Mouse (Mus musculus): ENCODE data around the gene Prpf8. TPM values are rescaled to one million over a fixed set of nuclear protein-coding genes. Genes with fewer than 3 reads are reported as not detected.
A peak's percentile ranks its signal among the peaks of the same experiment; 100 is the strongest.
"Not testable (repeated sequence)": the region's sequence is repeated elsewhere in the genome, so short reads cannot be mapped to it uniquely, and the experiment has no call there.

The Prpf8 gene
- polyA plus RNA-seq, 1 experiment from 2014 or later = 65.0 TPM

- Histone ChIP-seq H3K4me2 (ENCODE audit: low read depth, low read length) (no peak overlapping the region), H3K9me3 (ENCODE audit: control insufficient read depth, low read length) (no peaks in the 10 kb centered on the region), H3K36me3 (ENCODE audit: control insufficient read depth, insufficient read depth, low read length) (peaks cover 15% of the 10 kb centered on the region; the same call in 1 of the 2 replicates), H3K27ac (ENCODE audit: low read depth, low read length) (no peak overlapping the region; the same call in 1 of the 2 replicates), H3K9ac (replicated peaks; ENCODE audit: low read depth, low read length) (no peak overlapping the region), H3K27me3 (ENCODE audit: control insufficient read depth, insufficient read depth, low read length) (no peaks in the 10 kb centered on the region), H3K4me1 (ENCODE audit: control insufficient read depth, insufficient read depth, low read length) (peaks cover 18% of the 10 kb centered on the region), H3K4me3 (ENCODE audit: low read depth, low read length) (no peak overlapping the region)
- 84% methylated on average over 5 of the region's 5 CpGs for WGBS
- no peak for ATAC-seq (ENCODE audit: low read depth)
Observed at GRCm38 (mm10) chr11:75551321-75551720, 64.7 kb downstream of the Prpf8 start.

GRCm38 (mm10) chr11:75551961-75552441, 65.4 kb downstream of the Prpf8 start:
- Histone ChIP-seq H3K9me3 (ENCODE audit: control insufficient read depth, low read length) (no peaks in the 10 kb centered on the region), H3K36me3 (ENCODE audit: control insufficient read depth, insufficient read depth, low read length) (peaks cover 8% of the 10 kb centered on the region; the same call in 1 of the 2 replicates), H3K4me2 (ENCODE audit: low read depth, low read length) (no peak overlapping the region), H3K27me3 (ENCODE audit: control insufficient read depth, insufficient read depth, low read length) (no peaks in the 10 kb centered on the region), H3K4me1 (ENCODE audit: control insufficient read depth, insufficient read depth, low read length) (peaks cover 18% of the 10 kb centered on the region), H3K9ac (replicated peaks; ENCODE audit: low read depth, low read length) (0 out of 2 replicates have a peak overlapping the region, but pooled peaks have one; percentile 21), H3K4me3 (ENCODE audit: low read depth, low read length) (no peak overlapping the region), H3K27ac (ENCODE audit: low read depth, low read length) (peak overlapping the region; percentile 35; the same call in 1 of the 2 replicates)
- WGBS = 53% methylated on average over 9 of the region's 9 CpGs
- peak; percentile 33; the same call in 1 of the 2 replicates for ATAC-seq (ENCODE audit: low read depth)

- no peak overlapping the region for H3K4me3 ChIP-seq (ENCODE audit: low read depth, low read length)
- no peaks in the 10 kb centered on the region for H3K27me3 ChIP-seq (ENCODE audit: control insufficient read depth, insufficient read depth, low read length)
- H3K36me3 ChIP-seq (ENCODE audit: control insufficient read depth, insufficient read depth, low read length) = peaks cover 11% of the 10 kb centered on the region; the same call in 1 of the 2 replicates
- H3K9ac ChIP-seq (replicated peaks; ENCODE audit: low read depth, low read length) = no peak overlapping the region
- H3K9me3 ChIP-seq (ENCODE audit: control insufficient read depth, low read length) = no peaks in the 10 kb centered on the region
- no peak overlapping the region for H3K4me2 ChIP-seq (ENCODE audit: low read depth, low read length)
- H3K4me1 ChIP-seq (ENCODE audit: control insufficient read depth, insufficient read depth, low read length) = peaks cover 18% of the 10 kb centered on the region
- H3K27ac ChIP-seq (ENCODE audit: low read depth, low read length) = no peak overlapping the region
- ATAC-seq (ENCODE audit: low read depth) = no peak
- 67% methylated on average over 7 of the region's 7 CpGs for WGBS
Observed at GRCm38 (mm10) chr11:75552906-75553482, 66.4 kb downstream of the Prpf8 start.

- not testable (repeated sequence) for H3K4me3 ChIP-seq (ENCODE audit: low read depth, low read length); H3K27ac ChIP-seq (ENCODE audit: low read depth, low read length); H3K4me2 ChIP-seq (ENCODE audit: low read depth, low read length); H3K27me3 ChIP-seq (ENCODE audit: control insufficient read depth, insufficient read depth, low read length); ATAC-seq (ENCODE audit: low read depth); H3K9me3 ChIP-seq (ENCODE audit: control insufficient read depth, low read length); H3K9ac ChIP-seq (replicated peaks; ENCODE audit: low read depth, low read length)
- 94% methylated on average over 6 of the region's 6 CpGs for WGBS
- Histone ChIP-seq H3K4me1 (ENCODE audit: control insufficient read depth, insufficient read depth, low read length) (peaks cover 11% of the 10 kb centered on the region), H3K36me3 (ENCODE audit: control insufficient read depth, insufficient read depth, low read length) (peaks cover 14% of the 10 kb centered on the region)
Observed at GRCm38 (mm10) chr11:75556006-75556405, 69.4 kb downstream of the Prpf8 start.

- H3K36me3 ChIP-seq (ENCODE audit: control insufficient read depth, insufficient read depth, low read length) = peaks cover 16% of the 10 kb centered on the region
- no peaks in the 10 kb centered on the region for H3K9me3 ChIP-seq (ENCODE audit: control insufficient read depth, low read length)
- no peak for ATAC-seq (ENCODE audit: low read depth)
- H3K27me3 ChIP-seq (ENCODE audit: control insufficient read depth, insufficient read depth, low read length) = no peaks in the 10 kb centered on the region
- H3K4me3 ChIP-seq (ENCODE audit: low read depth, low read length) = no peak overlapping the region
- no peak overlapping the region for H3K4me2 ChIP-seq (ENCODE audit: low read depth, low read length)
- H3K4me1 ChIP-seq (ENCODE audit: control insufficient read depth, insufficient read depth, low read length) = peaks cover 2% of the 10 kb centered on the region
- H3K9ac ChIP-seq (replicated peaks; ENCODE audit: low read depth, low read length) = no peak overlapping the region
- H3K27ac ChIP-seq (ENCODE audit: low read depth, low read length) = no peak overlapping the region
- 72% methylated on average over 6 of the region's 6 CpGs for WGBS
Observed at GRCm38 (mm10) chr11:75557142-75557541, 70.5 kb downstream of the Prpf8 start.

GRCm38 (mm10) chr11:75558101-75558500, 71.5 kb downstream of the Prpf8 start:
- no peaks in the 10 kb centered on the region for H3K27me3 ChIP-seq (ENCODE audit: control insufficient read depth, insufficient read depth, low read length)
- no peak overlapping the region for H3K9ac ChIP-seq (replicated peaks; ENCODE audit: low read depth, low read length)
- H3K36me3 ChIP-seq (ENCODE audit: control insufficient read depth, insufficient read depth, low read length) = peaks cover 19% of the 10 kb centered on the region
- H3K4me3 ChIP-seq (ENCODE audit: low read depth, low read length) = no peak overlapping the region
- no peaks in the 10 kb centered on the region for H3K9me3 ChIP-seq (ENCODE audit: control insufficient read depth, low read length)
- no peak overlapping the region for H3K4me2 ChIP-seq (ENCODE audit: low read depth, low read length)
- ATAC-seq (ENCODE audit: low read depth) = no peak
- no peaks in the 10 kb centered on the region for H3K4me1 ChIP-seq (ENCODE audit: control insufficient read depth, insufficient read depth, low read length)
- 89% methylated on average over 1 of the region's 1 CpGs for WGBS
- no peak overlapping the region for H3K27ac ChIP-seq (ENCODE audit: low read depth, low read length)

MicroRNAs within 50 kb of the gene (microRNA counts, 519-probe panel; counts per million panel counts)
- 5,355 counts per million, percentile 76 among the panel's probes with 10 or more counts for microRNA mmu-miR-22

Small RNA genes lying within 50 kb of the gene (microRNA-seq; reads per million reads assigned to microRNA genes)
- gene Mir22 = 4,196 reads per million, percentile 90 among the genes with 10 or more reads in this experiment
- not detected for gene Mir3971

Other genes starting within 250 kb of the Prpf8 start
- gene Rpa1, start 138.5 kb upstream of the Prpf8 start, polyA plus RNA-seq (2014; fragmentation: Nextera tagmentation; extraction: Ambion mirVana) = 41.4 and 46.5 TPM in 2 replicates
- gene Smyd4, start 138.4 kb upstream of the Prpf8 start, polyA plus RNA-seq (2014; fragmentation: Nextera tagmentation; extraction: Ambion mirVana) = 15.3 and 17.7 TPM in 2 replicates
- 5.1 and 80.9 TPM in 2 replicates for gene Serpinf1, start 64.1 kb upstream of the Prpf8 start, polyA plus RNA-seq (2014; fragmentation: Nextera tagmentation; extraction: Ambion mirVana)
- 0.27 TPM in 2 replicates for gene Serpinf2, start 47.2 kb upstream of the Prpf8 start, polyA plus RNA-seq (2014; fragmentation: Nextera tagmentation; extraction: Ambion mirVana)
- 6.3 and 7.4 TPM in 2 replicates for gene Wdr81, start 32.1 kb upstream of the Prpf8 start, polyA plus RNA-seq (2014; fragmentation: Nextera tagmentation; extraction: Ambion mirVana)
- 1.8 and 4.0 TPM in 2 replicates for gene Tlcd2, start 25.1 kb upstream of the Prpf8 start, polyA plus RNA-seq (2014; fragmentation: Nextera tagmentation; extraction: Ambion mirVana)
- gene Rilp, start 23.3 kb downstream of the Prpf8 start, polyA plus RNA-seq (2014; fragmentation: Nextera tagmentation; extraction: Ambion mirVana) = 2.8 and 3.5 TPM in 2 replicates
- gene Scarf1, start 26.7 kb downstream of the Prpf8 start, polyA plus RNA-seq (2014; fragmentation: Nextera tagmentation; extraction: Ambion mirVana) = 1.8 and 3.8 TPM in 2 replicates
- gene Slc43a2, start 44.9 kb downstream of the Prpf8 start, polyA plus RNA-seq (2014; fragmentation: Nextera tagmentation; extraction: Ambion mirVana) = 15.5 and 17.0 TPM in 2 replicates
- 128 TPM in 2 replicates for gene Pitpna, start 101.3 kb downstream of the Prpf8 start, polyA plus RNA-seq (2014; fragmentation: Nextera tagmentation; extraction: Ambion mirVana)
- gene Inpp5k, start 144.2 kb downstream of the Prpf8 start, polyA plus RNA-seq (2014; fragmentation: Nextera tagmentation; extraction: Ambion mirVana) = 50.0 and 57.4 TPM in 2 replicates
- gene Myo1c, start 163.7 kb downstream of the Prpf8 start, polyA plus RNA-seq (2014; fragmentation: Nextera tagmentation; extraction: Ambion mirVana) = 5.2 and 9.7 TPM in 2 replicates
- 96.5 and 120 TPM in 2 replicates for gene Crk, start 192.4 kb downstream of the Prpf8 start, polyA plus RNA-seq (2014; fragmentation: Nextera tagmentation; extraction: Ambion mirVana)
- gene Ywhae, start 246.1 kb downstream of the Prpf8 start, polyA plus RNA-seq (2014; fragmentation: Nextera tagmentation; extraction: Ambion mirVana) = 1,519 and 1,581 TPM in 2 replicates

All from neural tube, embryonic 14.5 days (tissue).